Mouse (Mus musculus) right cerebral cortex, adult 2 months (tissue): ENCODE measurements around the gene Olfr685.
A peak's percentile ranks its signal among the peaks of the same experiment; 100 is the strongest.

Source experiments
- DNase-seq, 2 experiments: peaks; one replicate each; pipeline ENCODE4 v3.0.0; 2021 to 2022; ENCODE audit warnings: low spot score in 2 of 2

Gene Olfr685

GRCm38 (mm10) chr7:105185912-105186311, at the start of gene Olfr685:
Gene Olfr685, minus strand, starts transcription at chr7:105186012.
- DNase-seq = no peak

DNA sequence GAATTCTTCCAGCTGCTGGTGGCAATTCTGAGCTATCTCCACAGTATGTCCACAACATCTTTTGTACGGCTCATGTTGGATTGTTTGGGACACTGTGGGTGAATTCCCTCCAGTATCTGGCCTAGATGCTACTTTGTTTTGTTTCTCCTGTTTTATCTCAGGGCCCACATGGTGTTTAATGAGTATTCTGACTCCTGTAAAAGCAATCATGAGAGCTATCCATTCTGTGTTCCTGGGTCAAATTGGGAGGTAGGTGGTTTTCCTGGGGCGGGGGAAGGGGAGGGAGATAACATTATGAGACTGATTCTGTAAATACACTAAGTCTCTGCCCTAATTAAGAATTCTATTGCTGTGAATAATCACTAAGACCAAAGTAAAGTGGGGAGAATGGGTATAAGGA, 43.6 kb upstream of the Olfr685 start:
- no peak for DNase-seq

- DNase-seq = no peak
Measured at GRCm38 (mm10) chr7:105228138-105228537, 42.3 kb upstream of the Olfr685 start.

DNA sequence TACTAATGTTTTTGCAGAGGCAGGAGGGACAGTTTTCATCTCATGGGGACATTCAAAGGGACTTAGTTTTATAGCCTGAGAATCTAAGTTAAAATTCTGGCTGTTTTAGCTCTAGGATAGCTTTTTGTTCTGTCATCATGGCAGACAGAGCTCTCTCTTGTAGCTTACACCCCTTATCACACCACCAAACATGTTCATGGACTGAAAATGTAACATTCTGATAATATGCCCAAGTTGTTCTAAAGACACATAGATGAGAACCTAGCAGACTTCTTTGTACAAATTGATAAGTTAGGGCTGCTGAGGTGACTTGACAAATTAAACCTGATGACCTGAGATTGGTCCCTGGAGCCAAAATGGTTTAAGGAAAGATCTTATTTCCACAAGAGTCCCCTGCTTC, 40.9 kb upstream of the Olfr685 start:
- no peak for DNase-seq

DNA sequence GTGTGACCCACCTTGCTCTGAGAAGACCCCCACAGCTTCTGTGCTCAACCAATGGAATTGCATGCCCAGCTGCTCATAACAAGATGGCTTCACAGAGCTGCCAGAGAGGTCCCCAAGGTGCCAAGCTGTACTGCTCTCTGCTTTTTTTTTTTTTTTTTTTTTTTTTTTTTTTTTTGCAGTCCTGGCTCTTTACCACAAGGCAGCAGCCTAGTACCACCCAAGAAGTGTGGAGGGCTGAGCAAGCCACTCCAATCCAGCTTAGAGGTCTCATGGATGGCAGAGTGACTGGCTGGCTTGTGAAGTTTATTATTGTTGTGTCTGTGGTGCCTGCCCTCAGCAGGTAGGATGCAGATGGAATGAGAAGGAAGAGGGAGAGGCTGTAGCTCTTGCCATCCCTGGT, 40.3 kb upstream of the Olfr685 start:
- no peak for DNase-seq

DNA sequence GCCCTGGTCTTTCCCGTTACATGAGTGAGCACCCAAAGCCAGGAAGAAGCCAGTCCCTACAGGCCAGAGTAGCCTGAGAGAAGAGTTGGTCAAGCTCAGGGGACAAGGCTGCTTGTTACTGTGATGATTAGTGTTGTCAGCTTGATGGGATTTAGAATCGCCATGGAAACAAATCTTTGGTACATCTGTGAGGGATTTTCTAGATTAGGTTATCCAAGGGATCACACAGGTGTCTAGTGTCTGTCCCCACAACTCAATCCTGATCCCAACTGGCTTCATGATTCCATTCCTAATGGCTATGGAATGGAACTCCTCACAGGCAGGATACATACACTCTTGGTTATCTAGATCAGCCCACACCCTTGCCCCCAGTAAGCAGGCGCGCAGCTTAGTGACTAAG, 32.5 kb upstream of the Olfr685 start:
- no peak for DNase-seq

DNA sequence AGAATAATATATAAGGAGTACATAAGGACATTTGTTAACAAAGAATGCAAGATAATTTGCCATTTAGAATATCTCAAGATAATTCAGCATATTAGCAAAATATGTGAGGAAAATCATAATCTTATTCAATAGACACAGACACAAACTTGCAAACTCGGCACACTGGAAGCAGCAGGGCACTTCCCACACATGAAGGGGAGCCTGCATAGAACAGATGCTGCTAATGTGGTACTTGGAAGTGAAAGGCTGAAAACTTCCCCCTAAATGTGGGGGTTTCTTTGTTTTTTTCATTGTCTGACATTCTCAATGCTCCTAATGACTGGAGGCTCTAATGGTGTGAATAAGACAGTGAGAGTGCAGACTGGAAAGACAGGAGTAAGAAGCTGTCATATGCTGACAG, 28.9 kb upstream of the Olfr685 start:
- peak; percentile 9 to 21 for DNase-seq

DNA sequence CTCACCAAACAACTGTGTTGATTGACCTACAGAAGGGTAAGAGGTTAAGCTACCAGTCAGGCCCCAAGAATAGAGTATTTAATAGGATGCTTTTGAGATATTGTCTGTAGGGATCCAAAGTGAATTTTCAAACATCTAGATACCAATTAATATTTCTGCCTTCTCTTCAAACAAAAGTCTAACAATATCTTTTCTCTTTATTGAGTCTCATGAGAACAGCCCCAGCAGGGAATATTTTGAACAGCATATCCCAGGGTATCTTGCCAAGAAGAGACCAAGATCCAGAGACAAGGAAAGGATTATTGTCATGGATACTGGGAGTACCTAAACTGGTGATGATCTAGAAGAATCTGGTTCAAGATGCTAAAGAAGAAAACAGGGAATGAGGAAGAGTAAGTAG, 21.6 kb upstream of the Olfr685 start, which contains the start of gene Olfr686:
Gene Olfr686 (minus strand): TSS at position 101 of the 400 bp plus-strand sequence.
- DNase-seq = no peak

- peak; percentile 36 to 56 for DNase-seq
Measured at GRCm38 (mm10) chr7:105170773-105171172, 15.0 kb downstream of the Olfr685 start.

DNA sequence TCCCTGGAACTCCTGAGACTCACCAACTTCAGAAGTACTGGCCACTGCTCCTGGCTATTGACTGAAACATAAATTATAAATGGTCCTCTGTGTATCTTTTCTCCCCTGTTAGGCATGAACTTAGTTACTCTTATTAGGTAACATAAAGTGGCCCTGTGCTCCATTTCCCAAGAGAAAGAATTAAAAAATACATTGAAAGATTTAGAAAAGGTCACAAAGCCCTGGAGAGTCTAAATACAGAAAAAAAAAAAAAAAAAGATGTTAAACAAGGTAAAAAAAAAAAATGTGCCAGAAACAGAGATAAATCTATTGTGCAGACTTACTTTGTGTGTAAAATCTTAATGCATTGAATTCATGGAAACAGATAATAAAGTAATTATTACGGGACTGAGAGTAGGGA, 22.3 kb downstream of the Olfr685 start, which contains the start of gene Olfr684:
Gene Olfr684 (minus strand): TSS at position 101 of the 400 bp plus-strand sequence.
- no peak for DNase-seq

- DNase-seq = no peak
Measured at GRCm38 (mm10) chr7:105146912-105147311, 38.9 kb downstream of the Olfr685 start, which contains the start of gene Olfr683. Gene Olfr683, minus strand, starts transcription at chr7:105147012.

GRCm38 (mm10) chr7:105141275-105141674, 44.5 kb downstream of the Olfr685 start:
- no peak for DNase-seq
